Mouse (Mus musculus) right cerebral cortex, postnatal 25 days (tissue): ENCODE results near the gene BC016579.

Experiments used
- DNase-seq: peaks from one replicate; pipeline ENCODE4 v3.0.0; 2022

Gene BC016579

DNA sequence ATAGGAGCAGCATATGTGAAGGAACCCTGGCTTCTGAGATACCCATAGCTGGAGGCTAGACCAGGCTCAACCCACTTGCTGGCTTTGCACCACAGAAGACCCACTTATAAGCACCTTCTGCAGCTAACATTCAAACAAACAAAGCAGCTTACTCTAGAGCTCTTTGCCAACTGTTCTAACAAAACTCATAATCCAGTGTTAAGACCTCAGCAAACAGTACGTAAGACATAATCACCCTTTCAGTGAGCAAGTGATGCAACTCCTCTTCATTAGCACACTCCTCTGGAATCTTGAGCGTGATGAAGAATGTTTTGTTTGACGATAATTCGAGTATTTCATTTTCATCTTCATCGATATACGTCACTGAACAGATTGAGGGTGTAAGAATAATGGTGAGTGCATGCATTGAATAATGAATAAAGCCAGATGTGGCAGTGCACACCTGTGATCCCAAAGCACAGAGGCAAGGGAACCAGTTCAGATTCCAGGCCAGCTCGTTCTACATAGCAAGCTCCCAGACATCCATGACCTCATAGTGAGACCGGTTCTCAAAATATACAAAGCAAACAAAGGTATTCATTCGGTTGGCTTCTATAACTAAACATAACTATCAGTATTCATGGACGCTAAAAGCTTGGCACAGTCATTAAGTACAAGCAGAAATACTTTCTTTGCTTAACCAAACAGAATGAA, 13.7 kb downstream of the BC016579 start:
- DNase-seq: no peak

DNA sequence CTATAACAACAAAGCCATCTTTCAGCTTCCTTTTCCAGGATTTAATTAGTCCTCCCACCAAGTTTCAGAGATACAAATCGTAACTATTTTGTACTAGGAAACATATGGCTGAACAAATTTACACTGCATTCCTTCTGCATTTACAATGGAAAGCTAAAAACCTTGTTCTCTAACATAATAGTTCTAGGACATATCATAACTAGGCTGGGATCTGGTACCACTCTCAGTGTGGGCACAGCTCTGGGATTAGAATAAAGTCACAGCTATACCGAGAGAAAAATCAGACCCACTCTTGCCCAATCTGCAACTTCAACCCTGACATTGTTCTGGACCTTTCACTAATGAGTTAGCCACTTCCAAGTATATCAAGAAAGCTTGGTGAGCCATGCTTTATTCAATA, 18.0 kb downstream of the BC016579 start:
- no peak for DNase-seq

DNA sequence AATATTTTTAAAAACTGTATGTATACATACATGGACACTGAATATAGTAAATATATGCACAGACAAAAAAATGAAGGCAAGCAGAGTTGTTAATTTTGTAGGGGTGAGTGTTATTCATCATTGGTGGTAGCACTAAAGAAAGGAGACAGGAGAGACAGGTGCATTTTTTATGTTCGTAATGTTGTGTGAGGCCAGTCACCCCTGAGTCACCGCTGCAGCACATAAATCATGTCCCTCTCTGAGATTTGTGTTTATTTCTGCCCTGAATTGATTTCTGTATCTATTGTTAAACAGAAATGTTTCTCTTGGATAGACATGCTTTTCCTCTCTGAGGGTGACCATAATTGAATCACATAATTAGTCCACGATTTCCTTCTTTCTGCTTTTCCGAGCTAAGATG, 21.4 kb downstream of the BC016579 start:
- DNase-seq: no peak

DNA sequence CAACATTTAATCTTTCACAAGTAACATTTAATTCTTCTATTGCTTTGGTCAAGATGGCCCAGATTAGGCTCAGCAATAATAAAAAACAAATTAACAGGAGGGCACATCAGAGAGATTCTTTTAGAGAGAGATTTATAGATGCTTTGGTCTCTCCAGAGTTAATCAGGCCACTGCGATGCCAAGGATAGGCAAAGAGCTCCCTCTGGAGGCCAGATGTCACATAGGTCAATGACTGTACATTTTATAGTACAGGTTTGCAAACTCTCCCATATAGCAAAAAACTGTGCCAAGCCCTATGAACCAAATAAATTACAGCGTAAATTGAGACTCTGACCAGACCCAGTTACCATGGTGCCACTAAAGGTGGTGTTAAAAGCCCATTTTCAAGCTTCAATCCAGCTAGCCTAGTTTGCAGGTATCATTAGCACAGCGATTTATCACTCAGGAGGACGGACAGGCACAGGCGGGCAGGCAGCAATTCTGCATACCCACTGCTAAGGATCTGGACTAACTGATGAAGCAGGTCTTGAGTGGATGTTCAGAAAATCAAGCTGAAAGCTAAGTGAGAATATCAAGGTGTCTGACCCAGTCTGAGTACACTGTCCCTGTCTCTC, 23.4 kb downstream of the BC016579 start:
- DNase-seq: peak; percentile 49

DNA sequence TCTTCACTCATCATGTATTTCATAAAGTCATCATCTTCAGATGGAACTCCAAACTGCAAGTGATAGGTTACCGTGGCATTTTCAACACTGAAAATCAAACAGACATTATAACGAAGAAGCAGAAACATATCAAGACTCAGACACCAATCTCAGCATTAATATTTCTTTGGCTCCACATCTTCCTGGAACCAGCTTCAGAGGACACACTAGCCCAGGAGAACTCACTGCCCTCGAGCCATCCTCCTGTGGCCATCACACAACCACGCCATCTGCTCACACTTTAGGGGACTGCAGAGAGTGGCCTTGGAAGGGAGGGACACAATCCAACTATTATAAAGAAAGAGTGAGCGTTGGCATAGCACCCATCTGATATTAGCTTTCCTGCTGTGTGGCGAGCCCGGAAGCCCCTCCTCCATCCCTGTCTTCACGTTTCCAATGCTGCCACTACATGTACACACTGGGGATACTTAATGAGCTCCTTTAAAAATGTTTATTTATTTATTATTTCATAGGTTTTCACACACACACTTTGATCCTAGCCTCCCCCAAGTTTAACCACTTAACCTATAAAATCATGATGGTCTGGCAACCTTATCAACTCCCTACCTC, 24.3 kb downstream of the BC016579 start:
- no peak for DNase-seq

DNA sequence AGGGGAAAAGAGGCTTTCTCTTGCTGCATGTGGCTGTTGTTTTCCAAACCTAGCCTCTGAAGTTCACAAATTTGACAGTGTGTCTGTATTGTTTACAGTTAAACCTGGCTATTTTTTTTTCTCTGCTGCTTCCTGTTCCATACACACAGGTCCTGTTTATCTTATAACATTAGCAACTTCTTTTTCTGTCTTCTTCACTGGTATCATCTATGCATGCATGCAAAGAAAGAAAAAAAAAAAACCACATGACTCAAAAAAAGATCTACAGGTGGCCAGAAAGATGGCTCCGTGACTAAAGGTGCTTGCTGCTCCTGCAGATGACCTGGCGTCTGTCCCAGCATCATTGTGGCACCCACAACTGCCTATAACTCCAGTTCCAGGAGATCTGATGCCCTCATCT, 28.5 kb downstream of the BC016579 start:
- no peak for DNase-seq

DNA sequence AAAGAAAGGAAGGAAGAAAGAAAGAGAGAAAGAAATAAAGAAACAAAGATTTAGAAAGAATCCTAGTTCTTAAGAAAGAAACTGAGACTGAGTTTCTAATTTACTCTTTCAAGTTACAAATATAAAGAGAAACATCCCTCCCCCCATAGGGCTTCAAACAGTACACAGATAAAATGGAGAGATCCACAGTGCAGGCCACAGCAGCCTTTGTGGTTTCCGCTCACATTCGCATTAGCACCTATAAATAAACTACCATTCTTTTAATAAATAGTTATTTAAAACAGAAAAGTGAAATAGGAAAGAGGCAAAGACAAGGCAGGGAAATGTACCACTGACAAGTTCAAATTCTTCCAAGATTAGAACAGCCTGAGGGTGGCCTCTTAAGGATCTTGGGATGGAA, 29.1 kb downstream of the BC016579 start:
- DNase-seq: no peak

DNA sequence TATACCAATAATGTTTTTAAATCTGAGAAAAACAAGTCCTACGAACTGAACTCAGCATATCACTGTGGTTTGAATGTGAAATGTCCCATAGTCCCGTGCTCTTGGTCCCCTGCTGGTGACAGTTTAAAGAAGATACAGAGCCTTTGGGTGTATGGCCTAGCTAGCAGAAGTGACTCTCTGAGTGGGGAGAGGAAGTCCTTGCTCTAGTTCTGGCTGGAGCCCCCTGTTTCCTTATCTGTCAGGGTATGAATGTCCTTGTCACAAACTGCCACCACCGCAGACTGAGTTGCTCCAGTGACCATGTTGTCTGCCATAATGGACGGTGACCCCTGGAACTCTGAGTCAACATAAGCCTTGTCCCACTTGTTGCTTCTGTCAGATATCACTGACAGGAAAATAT, 30.6 kb downstream of the BC016579 start:
- DNase-seq: no peak

DNA sequence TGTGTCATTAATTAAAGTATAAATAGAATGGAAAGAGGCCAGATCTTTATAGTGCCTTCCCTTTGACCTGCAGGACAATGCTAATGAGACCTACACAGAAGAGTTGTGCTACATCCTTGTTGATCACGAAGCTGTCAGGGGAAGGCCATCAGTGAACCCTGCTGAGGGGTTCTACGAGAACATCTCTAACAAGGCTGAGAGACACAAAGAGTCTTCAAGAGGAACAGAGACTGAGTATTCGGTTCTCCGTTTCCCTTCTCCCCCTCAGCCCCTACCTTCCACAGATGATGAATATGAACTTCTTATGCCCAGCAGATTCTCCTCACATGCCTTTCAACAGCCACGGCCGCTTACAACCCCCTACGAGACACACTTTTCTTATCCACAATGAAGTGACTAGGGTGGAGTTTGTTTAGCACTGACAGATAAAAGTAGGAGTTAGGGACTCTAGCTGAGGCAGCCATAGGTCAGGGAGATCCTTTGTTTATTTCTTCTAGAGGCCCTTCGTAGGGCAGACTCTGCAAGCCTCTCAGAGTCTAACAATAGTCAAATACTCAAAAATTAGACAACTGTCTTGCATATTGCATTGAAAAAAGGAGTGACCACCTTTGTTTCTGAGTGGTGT, 34.0 kb downstream of the BC016579 start:
- DNase-seq: no peak

DNA sequence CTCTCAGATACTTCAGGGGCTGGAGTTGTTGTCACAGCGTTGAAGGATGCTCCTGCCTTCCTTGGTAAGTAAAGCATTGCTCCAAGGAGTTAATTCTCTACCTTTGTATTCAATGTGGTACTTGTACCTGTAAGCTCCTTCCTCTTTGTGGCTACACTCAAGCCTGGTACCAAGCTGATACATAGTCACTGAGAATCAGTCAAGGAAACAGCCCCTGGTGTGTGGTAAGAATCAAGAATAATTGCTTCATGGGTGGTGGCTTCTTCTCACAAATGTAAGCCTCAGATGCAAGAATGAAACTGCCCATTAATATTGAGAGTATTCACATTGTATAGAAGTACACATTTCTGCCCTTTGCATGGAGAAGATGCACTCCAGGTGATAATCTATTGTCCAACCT, 37.9 kb downstream of the BC016579 start:
- DNase-seq: no peak

DNA sequence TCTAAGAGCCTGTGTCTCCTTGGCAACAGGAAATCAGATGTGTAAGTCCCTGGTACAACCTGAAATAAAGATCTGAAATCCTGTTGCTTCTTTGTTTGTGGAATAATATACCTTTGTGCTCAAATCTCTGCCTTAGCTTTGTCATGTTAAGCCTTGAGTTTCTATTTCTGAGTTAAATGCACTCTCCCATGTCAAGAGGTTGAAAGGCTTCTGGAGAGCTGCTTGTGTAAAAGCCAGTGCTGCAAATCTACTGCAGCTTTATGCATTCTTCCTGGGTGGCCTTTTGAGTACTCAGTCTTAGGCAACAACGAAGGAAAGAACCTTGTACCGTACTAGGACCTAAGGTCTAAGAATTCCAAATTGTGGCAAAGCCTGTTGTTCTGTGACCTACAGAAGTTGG, 40.6 kb downstream of the BC016579 start:
- DNase-seq: no peak

DNA sequence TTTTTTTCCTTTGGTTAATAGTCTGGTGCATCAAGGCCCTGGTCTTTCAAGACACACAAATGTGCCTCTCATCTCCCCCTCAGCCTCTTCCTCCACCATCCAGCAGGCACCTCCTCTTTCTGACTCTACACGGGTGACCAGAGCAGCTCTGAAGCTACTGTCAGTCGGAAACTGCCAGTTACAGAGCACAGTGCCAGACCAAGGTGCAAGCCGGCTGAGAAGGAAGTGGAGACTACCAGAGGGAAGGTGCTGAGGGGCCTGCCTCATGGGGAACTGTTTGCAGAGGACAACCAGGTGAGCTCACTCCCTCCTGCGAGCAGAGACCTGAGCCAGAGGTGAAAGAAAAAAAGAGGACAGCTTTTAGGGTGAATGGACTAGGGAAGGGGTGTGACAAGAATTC, 43.6 kb downstream of the BC016579 start, which contains the start of gene Gcsam:
Gene Gcsam, plus strand, starts transcription at position 114 of the 400 bp plus-strand sequence.
- no peak for DNase-seq

DNA sequence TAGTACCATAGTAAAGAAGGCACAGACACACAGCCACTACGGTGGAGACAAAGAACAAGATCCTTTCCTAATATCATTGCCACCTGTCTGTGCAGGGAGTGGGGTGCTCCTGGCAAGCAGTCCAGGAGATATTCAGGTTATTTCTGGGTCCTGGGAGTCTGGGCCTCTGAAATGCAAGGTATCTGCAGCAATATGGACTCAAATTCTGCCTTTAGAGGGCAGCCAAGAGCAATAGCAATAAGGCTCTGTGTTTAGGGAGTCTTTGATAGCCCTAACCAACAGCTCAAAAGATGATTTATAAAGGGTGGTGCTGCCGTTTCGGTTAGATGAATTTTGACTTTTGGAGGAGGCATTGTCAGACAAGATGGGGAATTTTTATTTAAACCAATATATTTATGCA, 44.6 kb downstream of the BC016579 start:
- DNase-seq: no peak

DNA sequence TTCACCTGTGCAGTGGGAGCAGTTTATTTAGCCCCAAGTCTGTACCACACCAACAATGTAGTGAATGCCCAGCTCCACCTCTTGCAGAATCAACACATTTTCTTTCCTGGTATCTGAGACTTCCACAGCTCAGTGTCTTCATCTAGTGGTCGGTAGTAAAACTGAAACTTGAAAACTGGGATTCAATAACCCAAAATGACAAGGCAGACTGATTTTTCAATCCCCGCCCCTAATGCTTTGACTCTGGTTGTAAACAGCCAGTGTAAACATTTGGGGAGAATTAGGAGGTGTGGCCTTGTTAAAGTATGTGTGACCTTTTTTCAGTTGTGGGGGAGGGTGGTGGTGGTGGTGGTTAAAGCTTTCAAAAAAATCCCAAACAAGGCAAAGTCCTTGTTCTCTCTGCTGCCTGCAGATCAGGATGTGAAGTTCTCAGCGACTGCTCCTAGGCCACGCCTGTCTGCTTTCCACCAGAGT, 45.4 kb downstream of the BC016579 start:
- no peak for DNase-seq

DNA sequence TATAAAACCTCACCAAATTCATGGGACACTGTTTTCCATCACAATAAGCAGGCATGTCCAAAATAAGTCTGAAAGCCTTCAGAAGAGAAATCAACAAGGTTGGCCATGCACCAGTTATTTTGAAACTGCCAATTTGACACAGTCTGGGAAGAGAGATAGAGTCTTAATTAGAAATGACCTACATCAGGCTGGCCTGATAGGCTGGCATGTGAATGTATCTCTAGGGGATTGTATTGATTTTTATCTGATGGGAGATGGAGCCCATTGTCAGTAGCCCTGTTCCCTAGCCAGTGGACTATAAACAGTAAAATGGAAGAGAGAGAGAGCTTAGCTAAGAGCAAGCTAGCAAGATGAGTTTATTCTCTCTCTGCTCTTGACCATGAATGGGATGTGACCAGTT, 58.4 kb downstream of the BC016579 start:
- no peak for DNase-seq

DNA sequence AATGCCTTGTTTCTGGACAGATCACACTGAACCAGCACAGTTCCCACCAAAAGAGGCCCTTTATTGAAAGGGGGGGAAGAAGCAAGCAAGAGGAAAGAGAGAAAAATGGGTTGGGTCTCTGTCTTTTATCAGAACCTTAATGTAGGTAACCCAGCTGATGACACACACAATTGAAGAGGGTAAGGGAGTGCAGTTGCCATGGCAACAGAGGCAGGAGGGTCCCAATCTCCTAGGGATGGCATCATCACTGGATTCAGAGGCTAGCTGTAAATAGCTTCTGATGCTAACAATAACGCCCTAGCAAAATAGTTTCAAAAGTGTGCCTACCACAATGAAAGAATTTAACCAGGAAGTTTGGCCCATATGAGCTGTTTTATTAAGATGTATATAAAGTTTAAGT, 60.2 kb downstream of the BC016579 start:
- DNase-seq: no peak

DNA sequence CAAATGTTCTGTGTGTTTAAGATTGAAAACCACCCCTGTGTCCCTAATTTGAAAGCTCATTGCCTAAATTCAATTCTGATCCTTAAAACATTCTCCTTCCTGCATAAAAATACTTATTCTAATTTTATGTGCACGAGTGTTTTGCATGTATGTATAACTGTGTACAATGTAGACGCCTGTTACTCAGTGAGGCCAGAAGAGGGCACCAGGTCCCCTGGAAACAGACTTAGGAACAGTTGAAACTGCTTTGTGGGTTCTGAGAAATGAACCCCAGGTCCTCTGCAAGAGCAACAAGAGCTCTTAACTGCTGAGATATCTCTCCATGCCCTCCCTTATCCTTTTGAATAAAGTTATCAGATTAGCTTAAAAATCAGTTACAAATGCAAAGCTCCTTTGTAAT, 71.4 kb downstream of the BC016579 start:
- no peak for DNase-seq

DNA sequence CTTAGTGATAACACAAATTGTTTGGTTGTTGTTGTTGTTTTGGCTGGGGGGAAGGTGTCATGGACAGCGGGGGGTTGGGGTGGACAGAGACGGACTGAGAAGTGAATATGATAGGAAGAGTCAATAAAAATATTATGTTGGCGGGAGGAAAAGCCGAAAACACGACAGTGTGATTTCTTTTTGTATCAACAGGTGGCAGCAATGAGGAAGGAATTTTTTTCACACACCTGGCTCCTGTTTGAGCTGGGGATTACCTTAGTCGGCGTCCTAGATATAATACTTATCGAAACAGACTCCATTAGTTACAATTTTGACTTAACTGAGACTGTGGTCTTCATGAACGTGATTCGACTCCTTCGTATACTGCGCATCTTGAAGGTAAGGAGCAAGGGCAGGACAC, 74.0 kb downstream of the BC016579 start:
- no peak for DNase-seq
